Mouse (Mus musculus) CH12.LX (cell line): Measurements from ENCODE around the gene Babam1. TPM values are rescaled to one million over a fixed set of nuclear protein-coding genes. Genes with fewer than 3 reads are reported as not detected.

Experiments
- DNase-seq: peaks from one replicate; pipeline ENCODE4 v3.0.0-alpha.2; 2013; ENCODE audit errors: extremely low read depth
- H3K27ac ChIP-seq: 2 replicates; pipeline ENCODE4 v1.5.1; 2012; ENCODE audit warnings: low read depth, mild to moderate bottlenecking, control low read depth, moderate library complexity; ENCODE audit not compliant: insufficient read depth
- H3K27me3 ChIP-seq: replicated peaks from 2 replicates; pipeline ENCODE3; 2012; ENCODE audit warnings: inconsistent platforms
- H3K36me3 ChIP-seq, 2 experiments: replicated peaks in 1 of 2; 2 replicates each; pipeline versions ENCODE3 to v1.6.1; 2012; ENCODE audit warnings: inconsistent platforms in 1 of 2, low read length in 1 of 2, mild to moderate bottlenecking in 1 of 2, mixed read lengths in 1 of 2, moderate library complexity in 1 of 2; ENCODE audit not compliant: control insufficient read depth in 1 of 2, insufficient read depth in 1 of 2
- H3K4me1 ChIP-seq, 2 experiments: 2 replicates each; pipeline ENCODE4 v1.6.1; 2012; ENCODE audit warnings: inconsistent platforms in 1 of 2, moderate library complexity in 1 of 2; ENCODE audit not compliant: insufficient read depth in 2 of 2, control insufficient read depth in 1 of 2
- H3K4me2 ChIP-seq: 2 replicates; pipeline ENCODE4 v1.6.1; 2012; ENCODE audit warnings: low read depth, mild to moderate bottlenecking, control low read depth; ENCODE audit not compliant: poor library complexity, insufficient read depth, severe bottlenecking
- H3K4me3 ChIP-seq, 3 experiments: fragments of 150-350 bp in 1 of 3; sonication (generic) in 1 of 3; replicated peaks in 1 of 3; 2 replicates each; pipeline versions ENCODE3 to v1.5.1; 2011 to 2012; ENCODE audit warnings: low read depth in 2 of 3, low read length in 2 of 3, mild to moderate bottlenecking in 2 of 3, moderate library complexity in 2 of 3, control low read depth in 1 of 3, improper control_type of control experiment in 1 of 3, inconsistent platforms in 1 of 3, mixed read lengths in 1 of 3; ENCODE audit not compliant: poor library complexity in 1 of 3
- H3K79me2 ChIP-seq: replicated peaks from 2 replicates; pipeline ENCODE4 v1.6.1; 2012; ENCODE audit warnings: mild to moderate bottlenecking, moderate library complexity; ENCODE audit not compliant: control insufficient read depth, poor library complexity, insufficient read depth, severe bottlenecking; ENCODE audit errors: extremely low read depth
- H3K9ac ChIP-seq: 2 replicates; pipeline ENCODE4 v1.6.1; 2012; ENCODE audit warnings: low read depth, mild to moderate bottlenecking, control low read depth, moderate library complexity; ENCODE audit not compliant: insufficient read depth
- H3K9me3 ChIP-seq: replicated peaks from 2 replicates; pipeline ENCODE3; 2012; ENCODE audit warnings: low read length, inconsistent platforms, mixed read lengths
- BHLHE40 ChIP-seq: IDR thresholded peaks from 2 replicates; pipeline ENCODE4 v1.6.1; 2011; ENCODE audit warnings: mild to moderate bottlenecking, low read depth, low read length, improper control_type of control experiment
- CHD1 ChIP-seq: IDR thresholded peaks from 2 replicates; pipeline ENCODE4 v1.6.1; 2012; ENCODE audit warnings: low read depth, low read length, improper control_type of control experiment, inconsistent platforms
- CHD2 ChIP-seq: IDR thresholded peaks from 2 replicates; pipeline ENCODE4 v1.6.1; 2011; ENCODE audit warnings: low read length, improper control_type of control experiment
- CTCF ChIP-seq, 2 experiments: IDR thresholded peaks in 1 of 2; conservative IDR thresholded peaks in 1 of 2; 2 replicates each; pipeline ENCODE4 v1.5.1; 2011 to 2012; ENCODE audit warnings: low read depth in 2 of 2, low read length in 2 of 2, improper control_type of control experiment in 1 of 2, inconsistent platforms in 1 of 2, mild to moderate bottlenecking in 1 of 2, moderate library complexity in 1 of 2
- E2F4 ChIP-seq: IDR thresholded peaks from 2 replicates; pipeline ENCODE4 v1.6.1; 2011; ENCODE audit warnings: low read depth, low read length, improper control_type of control experiment; ENCODE audit not compliant: insufficient replicate concordance
- EP300 ChIP-seq: IDR thresholded peaks from 2 replicates; pipeline ENCODE4 v1.6.1; 2011; ENCODE audit warnings: low read length, improper control_type of control experiment
- ETS1 ChIP-seq: conservative IDR thresholded peaks from 2 replicates; pipeline ENCODE4 v1.6.1; 2012; ENCODE audit warnings: low read depth, mild to moderate bottlenecking, inconsistent platforms, low read length, improper control_type of control experiment, moderate library complexity
- GABPA ChIP-seq: IDR thresholded peaks from 2 replicates; pipeline ENCODE4 v1.6.1; 2012; ENCODE audit warnings: low read depth, low read length, improper control_type of control experiment, inconsistent platforms; ENCODE audit not compliant: insufficient replicate concordance
- HCFC1 ChIP-seq: IDR thresholded peaks from 2 replicates; pipeline ENCODE4 v1.6.1; 2012; ENCODE audit warnings: low read depth, mild to moderate bottlenecking, inconsistent platforms, low read length, improper control_type of control experiment
- IRF4 ChIP-seq: IDR thresholded peaks from 2 replicates; pipeline ENCODE4 v1.6.1; 2014; ENCODE audit warnings: low read depth, mild to moderate bottlenecking, inconsistent platforms, low read length, improper control_type of control experiment
- JUN ChIP-seq: IDR thresholded peaks from 2 replicates; pipeline ENCODE4 v1.6.1; 2011; ENCODE audit warnings: low read depth, mild to moderate bottlenecking, low read length, improper control_type of control experiment, moderate library complexity; ENCODE audit not compliant: insufficient read depth
- KAT2A ChIP-seq: IDR thresholded peaks from 2 replicates; pipeline ENCODE4 v1.6.1; 2012; ENCODE audit warnings: low read length, improper control_type of control experiment, inconsistent platforms; ENCODE audit not compliant: insufficient replicate concordance
- MAFK ChIP-seq: IDR thresholded peaks from 2 replicates; pipeline ENCODE4 v1.6.1; 2011; ENCODE audit warnings: low read length, improper control_type of control experiment; ENCODE audit not compliant: insufficient replicate concordance
- MAZ ChIP-seq: IDR thresholded peaks from 2 replicates; pipeline ENCODE4 v1.6.1; 2012; ENCODE audit warnings: low read depth, mild to moderate bottlenecking, inconsistent platforms, low read length, improper control_type of control experiment, moderate library complexity
- MXI1 ChIP-seq: IDR thresholded peaks from 2 replicates; pipeline ENCODE4 v1.6.1; 2011; ENCODE audit warnings: mild to moderate bottlenecking, low read depth, low read length, improper control_type of control experiment
- MYC ChIP-seq: IDR thresholded peaks from 2 replicates; pipeline ENCODE4 v1.6.1; 2011; ENCODE audit warnings: low read depth, mild to moderate bottlenecking, improper control_type of control experiment, low read length
- NELFE ChIP-seq: IDR thresholded peaks from 2 replicates; pipeline ENCODE4 v1.6.1; 2011; ENCODE audit warnings: low read depth, low read length, improper control_type of control experiment
- NRF1 ChIP-seq: IDR thresholded peaks from 2 replicates; pipeline ENCODE4 v1.6.1; 2014; ENCODE audit warnings: low read depth, mild to moderate bottlenecking, inconsistent platforms, low read length, improper control_type of control experiment, moderate library complexity
- PAX5 ChIP-seq: IDR thresholded peaks from 2 replicates; pipeline ENCODE4 v1.6.1; 2012; ENCODE audit warnings: low read length, inconsistent platforms, mixed read lengths
- POLR2A ChIP-seq: IDR thresholded peaks from 2 replicates; pipeline ENCODE4 v1.6.1; 2011; ENCODE audit warnings: low read depth, mild to moderate bottlenecking, improper control_type of control experiment, low read length
- RAD21 ChIP-seq: IDR thresholded peaks from 2 replicates; pipeline ENCODE4 v1.6.1; 2011; ENCODE audit warnings: low read depth, mild to moderate bottlenecking, low read length, improper control_type of control experiment, moderate library complexity
- RCOR1 ChIP-seq: conservative IDR thresholded peaks from 2 replicates; pipeline ENCODE4 v1.6.1; 2012; ENCODE audit warnings: low read depth, mild to moderate bottlenecking, inconsistent platforms, low read length, improper control_type of control experiment
- SIN3A ChIP-seq: IDR thresholded peaks from 2 replicates; pipeline ENCODE4 v1.6.1; 2012; ENCODE audit warnings: low read length, improper control_type of control experiment, inconsistent platforms
- TBP ChIP-seq: conservative IDR thresholded peaks from 2 replicates; pipeline ENCODE4 v1.6.1; 2011; ENCODE audit warnings: low read depth, low read length, improper control_type of control experiment
- TCF12 ChIP-seq: IDR thresholded peaks from 2 replicates; pipeline ENCODE4 v1.6.1; 2014; ENCODE audit warnings: low read depth, mild to moderate bottlenecking, inconsistent platforms, low read length, improper control_type of control experiment
- UBTF ChIP-seq: IDR thresholded peaks from 2 replicates; pipeline ENCODE4 v1.6.1; 2012; ENCODE audit warnings: low read depth, mild to moderate bottlenecking, inconsistent platforms, low read length, improper control_type of control experiment, moderate library complexity
- USF1 ChIP-seq: IDR thresholded peaks from 2 replicates; pipeline ENCODE4 v1.6.1; 2014; ENCODE audit warnings: low read depth, mild to moderate bottlenecking, inconsistent platforms, low read length, improper control_type of control experiment
- USF2 ChIP-seq: conservative IDR thresholded peaks from 2 replicates; pipeline ENCODE4 v1.6.1; 2011; ENCODE audit warnings: low read depth, low read length, improper control_type of control experiment
- ZC3H11A ChIP-seq: IDR thresholded peaks from 2 replicates; pipeline ENCODE4 v1.6.1; 2012; ENCODE audit warnings: low read depth, mild to moderate bottlenecking, inconsistent platforms, low read length, improper control_type of control experiment
- ZKSCAN1 ChIP-seq: IDR thresholded peaks from 2 replicates; pipeline ENCODE4 v1.6.1; 2012; ENCODE audit warnings: low read depth, inconsistent platforms, low read length, improper control_type of control experiment, borderline replicate concordance
- ZNF384 ChIP-seq: IDR thresholded peaks from 2 replicates; pipeline ENCODE4 v1.6.1; 2012; ENCODE audit warnings: low read depth, low read length, improper control_type of control experiment, inconsistent platforms
- dilution Hi-C: fragments of 300-500 bp; cut with MboI; formaldehyde crosslinking; loops from 2 replicates; pipeline ENCODE4 v1.14.3; 2020; ENCODE audit warnings: low sequenced_read_pairs; ENCODE audit not compliant: extremely low pct_unique_long_range_greater_than_20kb, extremely low pct_ligation_motif_present
- in situ Hi-C: fragments of 300-500 bp; cut with MboI; formaldehyde crosslinking; loops from 3 replicates; pipeline ENCODE4 v1.14.3; 2019; ENCODE audit warnings: low sequenced_read_pairs, low pct_ligation_motif_present, low pct_unique_long_range_greater_than_20kb, mixed read lengths
- polyA plus RNA-seq: library from polyadenylated mRNA; unstranded; fragments of >175 nt; gene quantifications from 2 replicates; pipeline ENCODE4 v1.2.1, GENCODE M21; 2012; ENCODE audit warnings: low read depth; ENCODE audit not compliant: insufficient read length
- total RNA-seq, 2 experiments: library from RNA; depleted of rRNA; stranded (reverse); fragments of 300-350 nt in 1 of 2; fragments of >200 nt in 1 of 2; gene quantifications; 2 replicates each; pipeline ENCODE4 v1.2.3; 2012 to 2014

The Babam1 gene
- total and polyA plus RNA-seq, 3 experiments: 56.7 to 137 (median 67.3) TPM

GRCm38 (mm10) chr8:71405401-71406098, 8.9 kb downstream of the Babam1 start, which contains the start of gene Ankle1 (continued):
- TF ChIP-seq RCOR1 (no peak), POLR2A (peak; percentile 99), MAFK (no peak), EP300 (no peak), TCF12 (peak; percentile 89), UBTF (no peak), E2F4 (peak; percentile 93), BHLHE40 (peak; percentile 75), ZKSCAN1 (no peak)
- TF ChIP-seq, all 38 proteins: peak for 19

- H3K9me3 ChIP-seq: no peaks in the 10 kb centered on the region
- peak overlapping the region; percentile 35; the same call in 1 of the 2 replicates for H3K4me2 ChIP-seq
- dilution Hi-C loops: no loop called here
- peak overlapping the region; percentile 29; the same call in 1 of the 2 replicates for H3K27ac ChIP-seq
- H3K36me3 ChIP-seq: peaks cover 43 to 69% of the 10 kb centered on the region in 2 experiments
- H3K4me3 ChIP-seq: peak overlapping the region; percentile 83 to 93 (median 90)
- in situ Hi-C loops: loop anchor here (5.0 kb wide), 1 partner anchor 34 kb away; the partner anchor contains the start of gene Ocel1
- peak overlapping the region; percentile 49 for H3K9ac ChIP-seq
- peaks cover 7% of the 10 kb centered on the region; the same call in 1 of the 2 replicates for H3K79me2 ChIP-seq
- DNase-seq: peak; percentile 81
- peaks cover 11 to 34% of the 10 kb centered on the region in 2 experiments for H3K4me1 ChIP-seq
- H3K27me3 ChIP-seq: no peaks in the 10 kb centered on the region
- peak; percentile 22; the same call in 1 of the 2 replicates for TF ChIP-seq ZC3H11A
- peak; percentile 66 for TF ChIP-seq NELFE
- TF ChIP-seq MAFK: no peak
- no peak for TF ChIP-seq USF1
- TF ChIP-seq MAZ: no peak
- TF ChIP-seq MYC: peak; percentile 80
- no peak for TF ChIP-seq CHD1
- no peak for TF ChIP-seq USF2
- TF ChIP-seq IRF4: peak; percentile 58; the same call in 1 of the 2 replicates
- TF ChIP-seq RAD21: peak; percentile 83
- peak; percentile 95 for TF ChIP-seq SIN3A
- TF ChIP-seq BHLHE40: peak; percentile 79
- no peak for TF ChIP-seq CHD2
- TF ChIP-seq KAT2A: 0 out of 2 replicates have a peak, but pooled peaks have one; percentile 40
- no peak for TF ChIP-seq RCOR1
- TF ChIP-seq JUN: no peak
- no peak for TF ChIP-seq GABPA
- no peak for TF ChIP-seq EP300
- peak; percentile 40 to 96; a peak in 3 of 4 replicates for TF ChIP-seq CTCF (conservative IDR thresholded peaks at IDR 0.05 in 1 of 2, IDR thresholded peaks at IDR 0.05 in 1 of 2; ENCODE audit: low read depth in 2 of 2, low read length in 2 of 2)
- no peak for TF ChIP-seq ZNF384
- TF ChIP-seq UBTF: peak; percentile 56; the same call in 1 of the 2 replicates
- no peak for TF ChIP-seq PAX5
- no peak for TF ChIP-seq ZKSCAN1
- peak; percentile 42; the same call in 1 of the 2 replicates for TF ChIP-seq HCFC1
- no peak for TF ChIP-seq ETS1
- peak; percentile 75 for TF ChIP-seq NRF1
- no peak for TF ChIP-seq TBP
- TF ChIP-seq E2F4: no peak
- TF ChIP-seq MXI1: peak; percentile 95
- peak; percentile 64 for TF ChIP-seq TCF12
These were observed 9.7 kb downstream of the Babam1 start for GRCm38 (mm10) chr8:71406099-71407015.
